Mouse (Mus musculus): ENCODE data around the gene Bcat2.

- no peak for TF ChIP-seq CTCF (IDR thresholded peaks at IDR 0.05; ENCODE audit: low read depth, low read length)
- TF ChIP-seq POLR2A (IDR thresholded peaks at IDR 0.05; ENCODE audit: borderline replicate concordance, low read depth, low read length), result no peak
These were observed 48.4 kb downstream of the Bcat2 start for GRCm38 (mm10) chr7:45618316-45618715.

Data from bone marrow macrophage, adult 2 months (primary cell).